Mouse (Mus musculus) lung, embryonic 16.5 days (tissue): ENCODE data around the gene 1810009A15Rik. TPM values are rescaled to one million over a fixed set of nuclear protein-coding genes. Genes with fewer than 3 reads are reported as not detected.
"Not testable (repeated sequence)": the region's sequence is repeated elsewhere in the genome, so short reads cannot be mapped to it uniquely, and the experiment has no call there.

Experiments
- ATAC-seq: fragments of 200-750 bp; cut with Nextera tagmentation; 2 replicates; pipeline ENCODE4 v1.8.0; 2017; ENCODE audit warnings: low read depth, mild to moderate bottlenecking, moderate library complexity
- H3K27ac ChIP-seq: fragments of 300-500 bp; sonication (generic); 2 replicates; pipeline ENCODE4 v1.5.1; 2014; ENCODE audit warnings: mild to moderate bottlenecking, control low read depth, low read length
- H3K27me3 ChIP-seq: fragments of 300-500 bp; sonication (generic); 2 replicates; pipeline ENCODE4 v1.6.1; 2014; ENCODE audit warnings: low read depth, low read length, mixed read lengths; ENCODE audit not compliant: control insufficient read depth, insufficient read depth
- H3K36me3 ChIP-seq: fragments of 300-500 bp; sonication (generic); 2 replicates; pipeline ENCODE4 v1.6.1; 2014; ENCODE audit warnings: low read length; ENCODE audit not compliant: control insufficient read depth, insufficient read depth
- H3K4me1 ChIP-seq: fragments of 300-500 bp; sonication (generic); replicated peaks from 2 replicates; pipeline ENCODE4 v1.6.1; 2014; ENCODE audit warnings: low read length, mixed read lengths; ENCODE audit not compliant: control insufficient read depth, insufficient read depth
- H3K4me2 ChIP-seq: fragments of 300-500 bp; sonication (generic); 2 replicates; pipeline ENCODE4 v1.6.1; 2014; ENCODE audit warnings: low read depth, low read length, control low read depth
- H3K4me3 ChIP-seq: fragments of 300-500 bp; sonication (generic); 2 replicates; pipeline ENCODE4 v1.5.1; 2014; ENCODE audit warnings: mild to moderate bottlenecking, low read length, control low read depth
- H3K9ac ChIP-seq: fragments of 300-500 bp; sonication (generic); 2 replicates; pipeline ENCODE4 v1.6.1; 2014; ENCODE audit warnings: low read length, control low read depth
- H3K9me3 ChIP-seq: fragments of 300-500 bp; sonication (generic); 2 replicates; pipeline ENCODE4 v1.6.1; 2016; ENCODE audit warnings: low read length; ENCODE audit not compliant: control insufficient read depth
- WGBS: fragments of 180-500 bp; shearing (Covaris S2); extraction: QIAGEN DNeasy Blood & Tissue Kit; methylation state at CpG from one replicate; pipeline ENCODE4 v1.1.7; 2014; 5-methylcytosine and 5-hydroxymethylcytosine counted together
- polyA plus RNA-seq: library from polyadenylated mRNA; unstranded; fragments of >200 nt; fragmentation: Nextera tagmentation; extraction: Ambion mirVana; gene quantifications from 2 replicates; pipeline ENCODE4 v1.2.1, GENCODE M21; 2015

The 1810009A15Rik gene
- polyA plus RNA-seq, 1 experiment from 2014 or later = 71.4 TPM

- Histone ChIP-seq H3K9me3 (no peaks in the 10 kb centered on the region), H3K4me2 (no peak overlapping the region), H3K36me3 (peaks cover 11% of the 10 kb centered on the region), H3K4me3 (no peak overlapping the region), H3K27me3 (no peaks in the 10 kb centered on the region), H3K4me1 (peaks cover 24% of the 10 kb centered on the region), H3K27ac (no peak overlapping the region), H3K9ac (peak overlapping the region; percentile 22; the same call in 1 of the 2 replicates)
- 87% methylated on average over 9 of the region's 9 CpGs for WGBS
- no peak for ATAC-seq
These were observed 6.8 kb downstream of the 1810009A15Rik start for GRCm38 (mm10) chr19:8895397-8895960.

DNA sequence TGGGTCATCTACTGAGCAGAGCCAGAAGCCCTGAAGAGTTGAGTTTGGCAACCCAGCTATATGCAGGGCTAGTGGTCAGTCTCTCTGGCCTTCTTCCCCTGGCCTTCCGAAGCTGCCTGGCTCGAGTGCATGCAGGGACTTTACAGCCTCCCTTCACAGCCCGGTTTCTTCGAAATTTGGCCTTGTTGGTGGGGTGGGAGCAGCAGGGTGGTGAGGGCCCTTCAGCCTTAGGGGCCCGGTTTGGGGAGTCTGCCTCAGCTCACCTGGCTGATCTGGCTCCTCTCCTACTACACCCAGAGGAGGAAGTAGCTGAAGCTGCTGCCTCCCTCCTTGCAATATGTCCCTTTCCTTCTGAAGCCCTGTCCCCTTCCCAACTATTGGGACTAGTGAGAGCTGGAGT, 7.6 kb downstream of the 1810009A15Rik start:
- ATAC-seq, H3K27me3 ChIP-seq: not testable (repeated sequence)
- 86% methylated on average over 5 of the region's 5 CpGs for WGBS

DNA sequence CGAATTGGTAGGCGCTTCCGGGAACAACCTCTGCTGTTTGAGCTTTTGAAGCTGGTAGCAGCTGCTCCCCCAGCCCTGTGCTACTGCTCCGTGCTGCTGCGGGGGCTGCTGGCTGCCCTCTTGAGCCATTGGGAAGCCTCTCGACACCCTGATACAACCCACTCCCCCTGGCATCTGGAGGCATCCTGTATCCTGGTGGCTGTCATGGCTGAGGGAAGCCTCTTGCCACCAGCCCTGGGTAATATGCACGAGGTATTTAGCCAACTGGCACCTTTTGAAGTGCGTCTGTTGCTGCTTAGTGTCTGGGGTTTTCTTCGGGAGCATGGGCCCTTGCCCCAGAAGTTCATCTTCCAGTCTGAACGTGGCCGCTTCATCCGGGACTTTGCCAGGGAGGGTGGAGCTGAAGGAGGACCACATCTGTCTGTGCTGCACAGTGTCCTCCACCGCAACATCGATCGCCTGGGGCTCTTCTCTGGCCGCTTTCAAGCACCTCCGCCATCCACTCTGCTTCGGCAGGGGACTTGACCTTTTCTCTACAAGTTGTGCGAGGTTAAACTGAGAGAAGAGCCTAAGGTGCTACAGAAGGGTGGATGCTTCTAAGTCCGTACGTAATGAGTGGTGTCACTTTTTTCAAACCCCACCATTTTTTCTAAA, 8.7 kb downstream of the 1810009A15Rik start:
- H3K4me3 ChIP-seq = peak overlapping the region; percentile 90
- H3K36me3 ChIP-seq, H3K9me3 ChIP-seq, H3K27me3 ChIP-seq: not testable (repeated sequence)
- peak overlapping the region; percentile 87 for H3K27ac ChIP-seq
- WGBS = 13% methylated on average over 21 of the region's 21 CpGs
- H3K4me1 ChIP-seq = peaks cover 24% of the 10 kb centered on the region
- peak overlapping the region; percentile 69 for H3K9ac ChIP-seq
- ATAC-seq = peak; percentile 49
- peak overlapping the region; percentile 60 for H3K4me2 ChIP-seq

More for the DNA sequence above, 7.6 kb downstream of the 1810009A15Rik start:
- peaks cover 24% of the 10 kb centered on the region for H3K4me1 ChIP-seq
- H3K4me2 ChIP-seq, H3K27ac ChIP-seq, H3K9ac ChIP-seq, H3K4me3 ChIP-seq, H3K9me3 ChIP-seq, H3K36me3 ChIP-seq: not testable (repeated sequence)

- no peaks in the 10 kb centered on the region for H3K27me3 ChIP-seq
- peak within 1 kb of the TSS; percentile 94 for H3K9ac ChIP-seq
- under 1% methylated on average over 53 of the region's 53 CpGs for WGBS
- peak within 1 kb of the TSS; percentile 88 for H3K27ac ChIP-seq
- H3K4me1 ChIP-seq = peaks cover 24% of the 10 kb centered on the region
- H3K4me3 ChIP-seq = peak within 1 kb of the TSS; percentile 90
- peak within 1 kb of the TSS; percentile 60 for H3K4me2 ChIP-seq
- ATAC-seq = peak; percentile 99
- H3K9me3 ChIP-seq = no peaks in the 10 kb centered on the region
- H3K36me3 ChIP-seq = peaks cover 11% of the 10 kb centered on the region
These were observed 9.3 kb downstream of the 1810009A15Rik start, which contains the start of gene Ganab for GRCm38 (mm10) chr19:8897865-8898495. Gene Ganab (plus strand): TSS chr19:8898071.

GRCm38 (mm10) chr19:8898576-8898975, 9.9 kb downstream of the 1810009A15Rik start:
- 6% methylated on average over 13 of the region's 13 CpGs for WGBS
- Histone ChIP-seq H3K9me3 (no peaks in the 10 kb centered on the region), H3K9ac (peak overlapping the region; percentile 94), H3K4me1 (peaks cover 22% of the 10 kb centered on the region), H3K27me3 (no peaks in the 10 kb centered on the region), H3K36me3 (peaks cover 15% of the 10 kb centered on the region), H3K27ac (peak overlapping the region; percentile 88), H3K4me2 (peak overlapping the region; percentile 56), H3K4me3 (peak overlapping the region; percentile 90)
- ATAC-seq = no peak

GRCm38 (mm10) chr19:8899079-8899478, 10.4 kb downstream of the 1810009A15Rik start:
- Histone ChIP-seq H3K27ac (no peak overlapping the region), H3K9ac (peak overlapping the region; percentile 94), H3K36me3 (peaks cover 18% of the 10 kb centered on the region), H3K4me2 (peak overlapping the region; percentile 56), H3K4me1 (peaks cover 18% of the 10 kb centered on the region), H3K27me3 (no peaks in the 10 kb centered on the region), H3K9me3 (no peaks in the 10 kb centered on the region), H3K4me3 (peak overlapping the region; percentile 90)
- 26% methylated on average over 3 of the region's 3 CpGs for WGBS
- no peak for ATAC-seq

DNA sequence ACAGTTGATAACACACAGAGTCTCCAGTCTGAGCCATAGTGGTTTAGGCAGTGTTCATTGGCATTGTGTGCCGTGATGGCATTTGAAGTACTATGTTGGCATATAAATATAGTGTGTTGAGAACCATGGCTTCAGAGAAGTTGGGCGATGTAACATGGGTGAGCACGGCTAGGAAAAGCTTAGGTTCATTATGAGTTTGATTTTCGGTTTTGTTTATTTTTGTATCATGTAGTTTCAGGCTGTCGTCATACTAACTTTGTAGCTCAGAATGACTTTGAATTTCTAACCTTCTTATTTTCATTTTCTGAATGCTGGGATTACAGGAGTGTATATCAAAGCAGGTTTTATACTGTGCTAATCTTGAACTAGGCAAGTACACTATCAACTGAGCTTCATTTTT, 14.8 kb downstream of the 1810009A15Rik start:
- no peak overlapping the region for H3K4me2 ChIP-seq
- peaks cover 50% of the 10 kb centered on the region for H3K36me3 ChIP-seq
- no peak overlapping the region for H3K9ac ChIP-seq
- no peaks in the 10 kb centered on the region for H3K27me3 ChIP-seq
- H3K4me1 ChIP-seq = peaks cover 9% of the 10 kb centered on the region
- H3K27ac ChIP-seq = no peak overlapping the region
- no peak overlapping the region for H3K4me3 ChIP-seq
- WGBS = 92% methylated on average over 5 of the region's 5 CpGs
- no peak for ATAC-seq
- no peaks in the 10 kb centered on the region for H3K9me3 ChIP-seq

DNA sequence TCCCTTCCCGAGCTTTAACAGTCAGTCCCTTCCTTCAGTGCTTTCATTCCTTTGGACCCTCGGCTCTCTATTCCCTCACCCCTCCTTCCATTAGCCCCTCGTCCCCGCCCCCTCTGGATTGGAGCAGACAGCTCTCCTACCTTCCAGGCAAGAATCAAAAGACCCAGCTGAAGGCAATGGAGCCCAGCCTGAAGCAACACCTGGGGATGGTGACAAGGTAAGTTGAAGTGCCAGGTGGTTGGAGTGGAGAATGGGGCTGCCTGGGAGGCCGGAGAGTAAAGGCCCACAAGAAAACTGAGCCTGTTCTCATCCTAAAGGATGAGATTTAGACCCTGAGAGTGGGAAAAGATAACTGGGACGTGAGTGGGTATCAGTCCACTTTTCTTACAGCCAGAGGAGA, 19.9 kb downstream of the 1810009A15Rik start:
- no peak for ATAC-seq
- Histone ChIP-seq H3K36me3 (peaks cover 81% of the 10 kb centered on the region), H3K27ac (no peak overlapping the region), H3K27me3 (no peaks in the 10 kb centered on the region), H3K9me3 (no peaks in the 10 kb centered on the region), H3K9ac (no peak overlapping the region), H3K4me2 (no peak overlapping the region), H3K4me3 (no peak overlapping the region), H3K4me1 (no peaks in the 10 kb centered on the region)
- WGBS = 91% methylated on average over 6 of the region's 6 CpGs

- no peak overlapping the region for H3K4me3 ChIP-seq
- no peak for ATAC-seq
- H3K36me3 ChIP-seq = peaks cover 87% of the 10 kb centered on the region
- H3K27me3 ChIP-seq = no peaks in the 10 kb centered on the region
- 91% methylated on average over 5 of the region's 5 CpGs for WGBS
- no peak overlapping the region for H3K4me2 ChIP-seq
- no peaks in the 10 kb centered on the region for H3K9me3 ChIP-seq
- H3K9ac ChIP-seq = no peak overlapping the region
- no peaks in the 10 kb centered on the region for H3K4me1 ChIP-seq
- H3K27ac ChIP-seq = no peak overlapping the region
These were observed 23.2 kb downstream of the 1810009A15Rik start for GRCm38 (mm10) chr19:8911810-8912209.
